Mouse (Mus musculus): ENCODE data around the gene Pias4.

GRCm38 (mm10) chr10:81119625-81120024, 48.1 kb downstream of the Pias4 start:
- TF ChIP-seq GATA1 (IDR thresholded peaks at IDR 0.05; ENCODE audit: low read length) (no peak), TAL1 (IDR thresholded peaks at IDR 0.05; ENCODE audit: low read length) (no peak)
